Mouse (Mus musculus) heart, postnatal 4 days (tissue): ENCODE data around the gene Myod1. TPM values are rescaled to one million over a fixed set of nuclear protein-coding genes. Genes with fewer than 3 reads are reported as not detected.
A peak's percentile ranks its signal among the peaks of the same experiment; 100 is the strongest.

ENCODE experiments used
- DNase-seq: peaks from one replicate; pipeline ENCODE4 v3.0.0; 2021
- total RNA-seq, 2 experiments: library from RNA; stranded (reverse); gene quantifications; 2 replicates each; pipeline ENCODE4 v1.2.3; 2021

Myod1 gene
- total RNA-seq: not detected

DNA sequence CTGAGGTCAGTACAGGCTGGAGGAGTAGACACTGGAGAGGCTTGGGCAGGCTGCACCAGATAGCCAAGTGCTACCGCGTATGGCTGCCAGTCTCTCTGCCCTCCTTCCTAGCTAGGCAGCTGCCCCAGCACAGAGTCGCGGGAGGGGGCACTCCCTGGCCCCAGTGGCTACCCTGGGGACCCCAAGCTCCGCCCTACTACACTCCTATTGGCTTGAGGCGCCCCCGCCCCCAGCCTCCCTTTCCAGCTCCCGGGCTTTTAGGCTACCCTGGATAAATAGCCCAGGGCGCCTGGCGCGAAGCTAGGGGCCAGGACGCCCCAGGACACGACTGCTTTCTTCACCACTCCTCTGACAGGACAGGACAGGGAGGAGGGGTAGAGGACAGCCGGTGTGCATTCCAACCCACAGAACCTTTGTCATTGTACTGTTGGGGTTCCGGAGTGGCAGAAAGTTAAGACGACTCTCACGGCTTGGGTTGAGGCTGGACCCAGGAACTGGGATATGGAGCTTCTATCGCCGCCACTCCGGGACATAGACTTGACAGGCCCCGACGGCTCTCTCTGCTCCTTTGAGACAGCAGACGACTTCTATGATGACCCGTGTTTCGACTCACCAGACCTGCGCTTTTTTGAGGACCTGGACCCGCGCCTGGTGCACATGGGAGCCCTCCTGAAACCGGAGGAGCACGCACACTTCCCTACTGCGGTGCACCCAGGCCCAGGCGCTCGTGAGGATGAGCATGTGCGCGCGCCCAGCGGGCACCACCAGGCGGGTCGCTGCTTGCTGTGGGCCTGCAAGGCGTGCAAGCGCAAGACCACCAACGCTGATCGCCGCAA lies at the start of gene Myod1:
Myod1 (plus strand) TSS at position 303 of the 836 bp plus-strand sequence.
- no peak for DNase-seq

DNA sequence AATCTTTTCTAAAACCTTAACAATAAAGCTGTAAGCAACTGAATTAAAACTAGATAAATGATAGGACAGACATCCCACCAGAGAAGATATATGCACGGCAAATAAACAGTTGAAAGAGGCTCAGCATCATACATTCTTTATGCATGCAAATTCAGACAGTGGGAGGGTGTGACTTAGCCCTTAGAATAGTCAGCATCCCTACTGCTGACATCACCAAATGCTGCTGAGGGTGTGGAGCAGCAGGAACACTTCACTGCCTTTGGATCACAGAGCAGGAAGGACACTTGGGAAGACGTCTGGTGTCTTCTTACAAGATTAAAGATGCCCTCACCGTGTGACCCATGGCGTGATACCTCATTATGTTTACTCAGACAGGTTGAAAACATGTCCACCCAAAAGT lies 48.4 kb upstream of the Myod1 start:
- no peak for DNase-seq

- DNase-seq: no peak
Measured at GRCm38 (mm10) chr7:46337397-46337796, 38.9 kb upstream of the Myod1 start.

- no peak for DNase-seq
Measured at GRCm38 (mm10) chr7:46339818-46340217, 36.5 kb upstream of the Myod1 start.

- no peak for DNase-seq
Measured at GRCm38 (mm10) chr7:46340295-46340694, 36.0 kb upstream of the Myod1 start.

DNA sequence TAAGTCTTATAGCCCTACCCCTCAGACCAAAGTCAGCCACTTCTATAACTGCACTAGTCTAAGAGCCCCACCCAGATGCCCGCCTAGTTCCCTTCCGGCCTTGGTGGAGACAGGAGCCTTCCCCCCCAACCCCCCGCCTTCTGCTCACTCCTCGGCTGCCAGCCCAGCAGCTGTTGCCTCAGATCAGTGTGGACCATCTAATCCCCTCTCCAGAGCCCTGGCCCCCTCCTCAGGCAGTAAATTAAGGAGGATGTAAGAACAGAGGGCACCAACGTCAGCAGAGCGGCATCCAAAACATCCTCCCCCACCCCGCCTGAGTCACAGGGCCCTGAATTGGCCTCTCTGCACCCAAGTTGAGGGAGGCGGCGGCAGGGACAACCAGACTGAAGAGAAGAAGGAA lies 34.8 kb upstream of the Myod1 start:
- DNase-seq: no peak

GRCm38 (mm10) chr7:46347692-46348091 lies 28.6 kb upstream of the Myod1 start:
- DNase-seq: no peak

GRCm38 (mm10) chr7:46348813-46349212 lies 27.5 kb upstream of the Myod1 start:
- no peak for DNase-seq

GRCm38 (mm10) chr7:46350119-46350702 lies 26.1 kb upstream of the Myod1 start:
- DNase-seq: no peak

GRCm38 (mm10) chr7:46352748-46353147 lies 23.5 kb upstream of the Myod1 start:
- DNase-seq: no peak

DNA sequence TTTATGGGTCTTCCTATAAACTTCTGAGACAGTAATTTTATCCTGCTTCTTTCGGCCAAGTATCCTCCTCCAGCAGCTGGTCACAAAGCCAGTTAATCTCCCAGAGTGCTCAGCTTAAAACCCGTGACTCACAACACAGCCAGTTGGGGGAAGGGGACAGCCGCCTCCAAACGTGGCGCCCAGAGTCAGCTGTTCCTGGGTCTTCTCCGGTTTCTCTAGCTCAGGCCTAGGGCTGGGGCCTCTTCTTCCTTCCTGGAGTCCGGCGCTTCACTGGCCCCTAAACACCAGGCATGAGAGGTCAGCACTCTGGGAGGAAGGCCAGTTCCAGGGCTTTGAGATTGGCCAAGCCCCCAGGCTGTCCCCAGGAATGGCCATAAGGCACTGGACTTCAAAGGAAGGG lies 23.1 kb upstream of the Myod1 start:
- DNase-seq: no peak

- no peak for DNase-seq
Measured at GRCm38 (mm10) chr7:46353875-46354274, 22.4 kb upstream of the Myod1 start.

GRCm38 (mm10) chr7:46361776-46362175 lies 14.5 kb upstream of the Myod1 start:
- no peak for DNase-seq

- no peak for DNase-seq
Measured at GRCm38 (mm10) chr7:46364154-46364553, 12.1 kb upstream of the Myod1 start.

DNA sequence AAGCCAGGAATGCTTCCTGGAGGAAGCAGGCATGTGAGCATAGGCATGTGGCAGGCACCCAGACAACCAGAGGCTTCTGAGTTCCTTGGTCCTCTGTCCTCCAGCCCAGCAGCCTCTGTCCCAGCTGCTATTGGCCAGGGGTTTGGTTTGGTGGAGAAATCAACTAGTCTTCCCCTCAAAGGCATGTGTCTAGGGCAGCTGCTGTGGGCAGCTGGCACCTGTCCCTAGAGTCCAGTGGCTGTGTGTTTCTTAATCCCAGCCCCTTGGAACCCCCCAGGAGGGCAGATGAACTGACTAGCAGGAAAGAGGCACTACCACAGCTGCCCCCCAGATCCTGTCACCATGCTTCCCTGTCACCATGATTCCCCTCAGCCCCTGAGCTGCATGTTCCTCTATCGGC lies 10.5 kb upstream of the Myod1 start:
- DNase-seq: no peak

- DNase-seq: peak; percentile 5
Measured at GRCm38 (mm10) chr7:46371104-46371503, 5.2 kb upstream of the Myod1 start.

DNA sequence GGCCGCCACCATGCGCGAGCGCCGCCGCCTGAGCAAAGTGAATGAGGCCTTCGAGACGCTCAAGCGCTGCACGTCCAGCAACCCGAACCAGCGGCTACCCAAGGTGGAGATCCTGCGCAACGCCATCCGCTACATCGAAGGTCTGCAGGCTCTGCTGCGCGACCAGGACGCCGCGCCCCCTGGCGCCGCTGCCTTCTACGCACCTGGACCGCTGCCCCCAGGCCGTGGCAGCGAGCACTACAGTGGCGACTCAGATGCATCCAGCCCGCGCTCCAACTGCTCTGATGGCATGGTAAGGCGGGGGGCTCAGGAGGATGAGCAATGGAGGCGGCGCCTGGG lies 703 bp downstream of the Myod1 start:
- DNase-seq: peak; percentile 54

DNA sequence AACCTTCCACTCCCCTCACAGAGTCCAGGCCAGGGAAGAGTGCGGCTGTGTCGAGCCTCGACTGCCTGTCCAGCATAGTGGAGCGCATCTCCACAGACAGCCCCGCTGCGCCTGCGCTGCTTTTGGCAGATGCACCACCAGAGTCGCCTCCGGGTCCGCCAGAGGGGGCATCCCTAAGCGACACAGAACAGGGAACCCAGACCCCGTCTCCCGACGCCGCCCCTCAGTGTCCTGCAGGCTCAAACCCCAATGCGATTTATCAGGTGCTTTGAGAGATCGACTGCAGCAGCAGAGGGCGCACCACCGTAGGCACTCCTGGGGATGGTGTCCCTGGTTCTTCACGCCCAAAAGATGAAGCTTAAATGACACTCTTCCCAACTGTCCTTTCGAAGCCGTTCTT lies 1.8 kb downstream of the Myod1 start:
- no peak for DNase-seq

- peak; percentile 83 for DNase-seq
Measured at GRCm38 (mm10) chr7:46378983-46379382, 2.7 kb downstream of the Myod1 start.

- no peak for DNase-seq
Measured at GRCm38 (mm10) chr7:46380625-46381024, 4.4 kb downstream of the Myod1 start.

DNA sequence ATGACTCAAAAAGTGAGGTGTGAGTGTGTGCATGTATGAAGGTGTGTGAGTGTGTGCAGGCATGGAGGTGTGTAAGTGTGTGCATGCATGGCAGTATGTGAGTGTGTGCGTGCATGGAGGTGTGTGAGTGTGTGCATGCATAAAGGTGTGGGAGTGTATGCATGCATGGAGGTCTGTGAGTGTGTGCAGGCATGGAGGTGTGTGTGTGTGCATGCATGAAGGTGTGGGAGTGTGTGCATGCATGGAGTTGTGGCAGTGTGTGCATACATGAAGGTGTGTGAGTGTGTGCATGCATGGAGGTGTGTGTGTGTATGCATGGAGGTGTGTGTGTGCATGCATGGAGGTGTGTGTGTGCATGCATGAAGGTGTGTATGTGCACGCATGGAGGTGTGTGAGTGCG lies 11.2 kb downstream of the Myod1 start:
- DNase-seq: no peak

DNA sequence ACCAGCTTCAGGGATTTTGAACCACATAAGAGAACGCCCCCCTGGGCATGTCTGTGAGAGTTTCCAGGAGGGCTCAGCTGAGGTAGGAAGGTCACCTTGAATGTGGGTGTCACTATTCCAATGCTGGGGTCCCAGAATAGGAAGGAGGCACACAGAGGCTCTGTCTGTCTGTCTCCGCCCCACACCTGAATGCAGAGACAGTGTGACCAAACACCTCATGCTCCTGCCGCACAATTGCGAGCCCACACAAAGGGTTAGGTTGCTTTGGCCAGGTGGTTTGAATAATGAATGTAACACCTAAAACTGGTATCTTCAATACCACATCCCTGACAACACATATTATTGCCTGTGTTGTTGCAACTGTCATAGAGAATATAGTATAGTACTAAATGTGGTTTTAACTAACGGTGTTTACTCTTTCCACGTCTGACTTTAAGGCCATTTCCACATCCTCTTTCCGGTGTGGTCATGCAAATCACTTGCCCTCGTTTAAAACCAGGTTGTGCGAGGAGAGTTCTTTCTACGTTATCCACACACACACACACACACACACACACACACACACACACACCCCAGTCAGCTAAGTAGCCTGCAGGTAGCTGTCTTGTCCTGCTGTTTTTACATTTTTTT lies 13.3 kb downstream of the Myod1 start:
- DNase-seq: no peak

DNA sequence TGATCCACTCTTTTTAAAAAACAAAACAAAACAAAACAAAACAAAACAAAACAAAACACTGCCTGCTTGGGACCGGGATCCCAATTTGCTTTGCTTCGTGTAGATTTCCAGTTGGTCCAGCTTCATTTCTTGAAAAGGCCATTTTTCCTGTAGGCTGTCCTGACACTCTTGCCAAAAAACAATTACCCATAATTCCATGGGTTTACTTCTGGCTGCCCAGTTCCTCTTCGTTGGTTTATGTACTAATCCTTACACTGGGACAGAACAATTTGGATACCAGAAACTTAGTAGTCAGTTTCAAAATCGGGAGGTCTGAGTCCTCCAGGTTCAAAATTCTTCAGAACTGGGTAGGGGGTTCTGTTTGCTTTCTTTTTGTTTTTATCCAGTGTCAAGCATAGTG lies 14.0 kb downstream of the Myod1 start:
- no peak for DNase-seq

DNA sequence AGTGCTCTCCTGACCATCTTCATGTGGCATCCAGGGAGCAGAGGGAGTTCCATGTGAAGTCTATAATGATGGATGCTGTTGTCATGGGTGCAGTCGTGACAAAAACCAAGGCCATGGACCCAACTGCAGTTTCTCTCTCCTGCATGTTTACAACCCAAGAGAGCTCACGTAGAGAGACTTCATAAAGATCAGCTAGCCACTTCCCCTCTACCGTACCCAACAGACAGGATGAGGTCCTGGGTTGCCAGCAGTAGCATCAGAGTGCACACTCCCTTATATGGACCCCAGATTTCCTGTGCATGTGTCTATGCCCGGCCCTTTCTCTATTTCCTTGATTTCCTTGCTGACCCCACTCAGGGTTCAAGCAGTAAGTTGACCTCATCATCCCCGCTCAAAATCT lies 15.4 kb downstream of the Myod1 start:
- no peak for DNase-seq
